Mouse (Mus musculus) kidney, adult 2 months (tissue): ENCODE measurements around the gene Hebp1. TPM values are rescaled to one million over a fixed set of nuclear protein-coding genes. Genes with fewer than 3 reads are reported as not detected.
A peak's percentile ranks its signal among the peaks of the same experiment; 100 is the strongest.

Source experiments
- DNase-seq: peaks from one replicate; pipeline ENCODE4 v3.0.0; 2021
- H3K27ac ChIP-seq: fragments of 200-500 bp; 2 replicates; pipeline ENCODE4 v1.5.1; 2012; ENCODE audit warnings: low read depth, low read length, control low read depth, inconsistent platforms; ENCODE audit not compliant: insufficient read depth
- H3K27me3 ChIP-seq: fragments of 200-500 bp; replicated peaks from 2 replicates; pipeline ENCODE4 v1.6.1; 2012; ENCODE audit warnings: mild to moderate bottlenecking, moderate library complexity, low read length, inconsistent platforms; ENCODE audit not compliant: control insufficient read depth, insufficient read depth
- H3K36me3 ChIP-seq: fragments of 200-500 bp; 2 replicates; pipeline ENCODE4 v1.6.1; 2012; ENCODE audit warnings: mild to moderate bottlenecking, moderate library complexity, low read length, inconsistent platforms; ENCODE audit not compliant: control insufficient read depth, insufficient read depth
- H3K4me1 ChIP-seq: fragments of 200-500 bp; 2 replicates; pipeline ENCODE4 v1.6.1; 2011; ENCODE audit warnings: low read length; ENCODE audit not compliant: control insufficient read depth, insufficient read depth
- H3K4me3 ChIP-seq: fragments of 200-500 bp; 2 replicates; pipeline ENCODE4 v1.5.1; 2011; ENCODE audit warnings: mild to moderate bottlenecking, low read depth, low read length, control low read depth; ENCODE audit not compliant: insufficient read depth
- CTCF ChIP-seq: fragments of 200-500 bp; conservative IDR thresholded peaks from 2 replicates; pipeline ENCODE4 v1.5.1; 2011; ENCODE audit warnings: low read depth, mild to moderate bottlenecking, control low read depth, low read length, moderate library complexity, mixed read lengths; ENCODE audit not compliant: insufficient read depth, insufficient read length
- POLR2A ChIP-seq: fragments of 200-500 bp; IDR thresholded peaks from one replicate; pipeline ENCODE4 v1.6.1; 2011; ENCODE audit warnings: low read depth, low read length, control low read depth
- WGBS: fragments of 180-500 bp; shearing (Covaris S2); methylation state at CpG from one replicate; pipeline ENCODE4 v1.1.7; 2018; 5-methylcytosine and 5-hydroxymethylcytosine counted together
- polyA plus RNA-seq: library from polyadenylated mRNA; depleted of rRNA; stranded (reverse); fragments of >200 nt; gene quantifications from 2 replicates; pipeline ENCODE4 v1.2.3, GENCODE M21; 2012

Hebp1 gene
- polyA plus RNA-seq, 1 experiment = 82.9 TPM

GRCm38 (mm10) chr6:135211169-135211568, 13.3 kb upstream of the Hebp1 start:
- Histone ChIP-seq H3K27ac (no peak overlapping the region), H3K4me1 (no peaks in the 10 kb centered on the region), H3K36me3 (no peaks in the 10 kb centered on the region), H3K27me3 (no peaks in the 10 kb centered on the region), H3K4me3 (no peak overlapping the region)
- WGBS = 86% methylated on average over 7 of the region's 7 CpGs
- TF ChIP-seq POLR2A (no peak), CTCF (no peak)
- no peak for DNase-seq

GRCm38 (mm10) chr6:135206909-135207308, 9.1 kb upstream of the Hebp1 start:
- TF ChIP-seq CTCF = no peak
- TF ChIP-seq POLR2A = no peak
- Histone ChIP-seq H3K27ac (no peak overlapping the region), H3K27me3 (no peaks in the 10 kb centered on the region), H3K36me3 (no peaks in the 10 kb centered on the region), H3K4me3 (no peak overlapping the region), H3K4me1 (no peaks in the 10 kb centered on the region)
- DNase-seq = no peak
- WGBS = 76% methylated on average over 8 of the region's 8 CpGs

- Histone ChIP-seq H3K4me3 (no peak overlapping the region), H3K27ac (no peak overlapping the region), H3K4me1 (no peaks in the 10 kb centered on the region), H3K27me3 (no peaks in the 10 kb centered on the region), H3K36me3 (no peaks in the 10 kb centered on the region)
- TF ChIP-seq POLR2A (no peak), CTCF (no peak)
- 82% methylated on average over 4 of the region's 4 CpGs for WGBS
- no peak for DNase-seq
These were observed 8.0 kb upstream of the Hebp1 start for GRCm38 (mm10) chr6:135205802-135206201.

- no peaks in the 10 kb centered on the region for H3K4me1 ChIP-seq
- no peak for TF ChIP-seq POLR2A
- TF ChIP-seq CTCF = no peak
- no peaks in the 10 kb centered on the region for H3K27me3 ChIP-seq
- H3K4me3 ChIP-seq = no peak overlapping the region
- WGBS = 82% methylated on average over 4 of the region's 4 CpGs
- H3K36me3 ChIP-seq = no peaks in the 10 kb centered on the region
- no peak for DNase-seq
- H3K27ac ChIP-seq = no peak overlapping the region
These were observed 7.0 kb upstream of the Hebp1 start for GRCm38 (mm10) chr6:135204869-135205268.

- H3K36me3 ChIP-seq = no peaks in the 10 kb centered on the region
- no peak overlapping the region for H3K4me3 ChIP-seq
- no peaks in the 10 kb centered on the region for H3K4me1 ChIP-seq
- H3K27me3 ChIP-seq = no peaks in the 10 kb centered on the region
- no peak for DNase-seq
- H3K27ac ChIP-seq = no peak overlapping the region
- TF ChIP-seq POLR2A (no peak), CTCF (no peak)
- WGBS = 80% methylated on average over 6 of the region's 6 CpGs
These were observed 5.9 kb upstream of the Hebp1 start for GRCm38 (mm10) chr6:135203737-135204136.

GRCm38 (mm10) chr6:135202668-135203067, 4.8 kb upstream of the Hebp1 start:
- H3K27me3 ChIP-seq = no peaks in the 10 kb centered on the region
- H3K27ac ChIP-seq = no peak overlapping the region
- TF ChIP-seq POLR2A = no peak
- no peak for TF ChIP-seq CTCF
- no peaks in the 10 kb centered on the region for H3K4me1 ChIP-seq
- H3K36me3 ChIP-seq = no peaks in the 10 kb centered on the region
- DNase-seq = no peak
- 96% methylated on average over 6 of the region's 6 CpGs for WGBS
- no peak overlapping the region for H3K4me3 ChIP-seq

GRCm38 (mm10) chr6:135200122-135200957, 2.5 kb upstream of the Hebp1 start:
- no peaks in the 10 kb centered on the region for H3K27me3 ChIP-seq
- TF ChIP-seq CTCF (no peak), POLR2A (no peak)
- 60% methylated on average over 16 of the region's 16 CpGs for WGBS
- no peak overlapping the region for H3K4me3 ChIP-seq
- H3K27ac ChIP-seq = peak overlapping the region; percentile 67; the same call in 1 of the 2 replicates
- H3K4me1 ChIP-seq = no peaks in the 10 kb centered on the region
- peak; percentile 74 for DNase-seq
- no peaks in the 10 kb centered on the region for H3K36me3 ChIP-seq
